Mouse (Mus musculus) erythroblast, embryonic 14.5 days (primary cell): Measurements from ENCODE around the gene Lgr5.

Experiments
- GATA1 ChIP-seq: IDR thresholded peaks from 2 replicates; pipeline ENCODE4 v1.6.1; 2012; ENCODE audit warnings: low read length, inconsistent platforms, mixed read lengths
- TAL1 ChIP-seq: IDR thresholded peaks from 3 replicates; pipeline ENCODE4 v1.6.1; 2012; ENCODE audit warnings: low read length, inconsistent platforms, mixed read lengths

DNA sequence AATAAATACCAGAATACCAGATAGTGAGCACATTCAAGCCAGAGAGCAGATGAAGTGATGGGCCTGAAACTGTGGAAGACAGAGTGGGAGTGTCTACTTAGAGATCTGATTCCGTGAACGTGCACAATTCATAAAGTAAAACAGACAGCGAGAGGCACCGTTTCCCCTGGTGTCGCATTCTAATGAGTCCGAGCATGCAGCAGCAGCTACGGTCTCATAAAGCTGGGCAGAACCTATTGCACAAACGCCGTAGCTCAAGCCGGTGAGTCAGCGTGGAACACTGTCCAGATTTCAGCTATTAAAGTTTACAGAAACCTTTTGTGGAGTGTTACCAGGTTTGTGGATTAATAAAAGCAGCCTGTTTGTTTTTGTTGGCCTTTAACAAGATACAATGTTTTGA lies 5.6 kb upstream of the Lgr5 start:
- TF ChIP-seq TAL1 (no peak), GATA1 (no peak)
